Mouse (Mus musculus) hindbrain, embryonic 13.5 days (tissue): ENCODE results near the gene H3f3b. TPM values are rescaled to one million over a fixed set of nuclear protein-coding genes. Genes with fewer than 3 reads are reported as not detected.

ENCODE experiments used
- ATAC-seq: fragments of 200-750 bp; cut with Nextera tagmentation; 2 replicates; pipeline ENCODE4 v1.8.0; 2017; ENCODE audit warnings: moderate TSS enrichment; ENCODE audit not compliant: low FRiP score
- H3K27ac ChIP-seq: fragments of 300-500 bp; sonication (generic); 2 replicates; pipeline ENCODE4 v1.5.1; 2015; ENCODE audit warnings: inconsistent platforms, mild to moderate bottlenecking, moderate library complexity
- H3K27me3 ChIP-seq: fragments of 300-500 bp; sonication (generic); 2 replicates; pipeline ENCODE4 v1.6.1; 2015; ENCODE audit warnings: mild to moderate bottlenecking, inconsistent platforms
- H3K36me3 ChIP-seq: fragments of 300-500 bp; sonication (generic); 2 replicates; pipeline ENCODE4 v1.6.1; 2015; ENCODE audit warnings: mild to moderate bottlenecking, inconsistent platforms
- H3K4me1 ChIP-seq: fragments of 300-500 bp; sonication (generic); replicated peaks from 2 replicates; pipeline ENCODE4 v1.6.1; 2015; ENCODE audit warnings: inconsistent platforms
- H3K4me2 ChIP-seq: fragments of 300-500 bp; sonication (generic); 2 replicates; pipeline ENCODE4 v1.6.1; 2015; ENCODE audit warnings: inconsistent platforms, mild to moderate bottlenecking, moderate library complexity
- H3K4me3 ChIP-seq: fragments of 300-500 bp; sonication (generic); 2 replicates; pipeline ENCODE4 v1.5.1; 2015; ENCODE audit warnings: mild to moderate bottlenecking, inconsistent platforms
- H3K9ac ChIP-seq: fragments of 300-500 bp; sonication (generic); 2 replicates; pipeline ENCODE4 v1.6.1; 2015; ENCODE audit warnings: mild to moderate bottlenecking, inconsistent platforms
- H3K9me3 ChIP-seq: fragments of 300-500 bp; sonication (generic); 2 replicates; pipeline ENCODE4 v1.6.1; 2016; ENCODE audit warnings: inconsistent platforms
- WGBS: fragments of 180-500 bp; shearing (Covaris S2); methylation state at CpG from one replicate; pipeline ENCODE4 v1.1.7; 2015; 5-methylcytosine and 5-hydroxymethylcytosine counted together
- polyA plus RNA-seq: library from polyadenylated mRNA; unstranded; fragments of >200 nt; fragmentation: Nextera tagmentation; extraction: Ambion mirVana; gene quantifications from 2 replicates; pipeline ENCODE4 v1.2.1, GENCODE M21; 2015

H3f3b gene
- polyA plus RNA-seq, 1 experiment from 2014 or later, result 2,444 TPM

GRCm38 (mm10) chr11:116060596-116060995 is 32.8 kb upstream of the H3f3b start:
- Histone ChIP-seq H3K4me3 (no peak overlapping the region), H3K9ac (0 out of 2 replicates have a peak overlapping the region, but pooled peaks have one; percentile 19), H3K9me3 (no peaks in the 10 kb centered on the region), H3K4me2 (no peak overlapping the region), H3K27me3 (no peaks in the 10 kb centered on the region), H3K27ac (no peak overlapping the region), H3K36me3 (peaks cover 70% of the 10 kb centered on the region), H3K4me1 (no peaks in the 10 kb centered on the region)
- ATAC-seq, result no peak
- WGBS, result 84% methylated on average over 9 of the region's 9 CpGs

- no peak overlapping the region for H3K4me3 ChIP-seq
- WGBS, result 95% methylated on average over 11 of the region's 11 CpGs
- peaks cover 79% of the 10 kb centered on the region for H3K36me3 ChIP-seq
- no peak for ATAC-seq
- no peaks in the 10 kb centered on the region for H3K27me3 ChIP-seq
- no peak overlapping the region for H3K27ac ChIP-seq
- H3K4me2 ChIP-seq, result no peak overlapping the region
- H3K4me1 ChIP-seq, result no peaks in the 10 kb centered on the region
- no peaks in the 10 kb centered on the region for H3K9me3 ChIP-seq
- H3K9ac ChIP-seq, result no peak overlapping the region
These were observed 31.9 kb upstream of the H3f3b start for GRCm38 (mm10) chr11:116059691-116060025.

GRCm38 (mm10) chr11:116058868-116059690 is 31.3 kb upstream of the H3f3b start:
- Histone ChIP-seq H3K36me3 (peaks cover 85% of the 10 kb centered on the region), H3K4me2 (no peak overlapping the region), H3K4me3 (no peak overlapping the region), H3K4me1 (no peaks in the 10 kb centered on the region), H3K9me3 (no peaks in the 10 kb centered on the region), H3K27ac (no peak overlapping the region), H3K9ac (no peak overlapping the region), H3K27me3 (no peaks in the 10 kb centered on the region)
- WGBS, result 96% methylated on average over 17 of the region's 17 CpGs
- no peak for ATAC-seq

DNA sequence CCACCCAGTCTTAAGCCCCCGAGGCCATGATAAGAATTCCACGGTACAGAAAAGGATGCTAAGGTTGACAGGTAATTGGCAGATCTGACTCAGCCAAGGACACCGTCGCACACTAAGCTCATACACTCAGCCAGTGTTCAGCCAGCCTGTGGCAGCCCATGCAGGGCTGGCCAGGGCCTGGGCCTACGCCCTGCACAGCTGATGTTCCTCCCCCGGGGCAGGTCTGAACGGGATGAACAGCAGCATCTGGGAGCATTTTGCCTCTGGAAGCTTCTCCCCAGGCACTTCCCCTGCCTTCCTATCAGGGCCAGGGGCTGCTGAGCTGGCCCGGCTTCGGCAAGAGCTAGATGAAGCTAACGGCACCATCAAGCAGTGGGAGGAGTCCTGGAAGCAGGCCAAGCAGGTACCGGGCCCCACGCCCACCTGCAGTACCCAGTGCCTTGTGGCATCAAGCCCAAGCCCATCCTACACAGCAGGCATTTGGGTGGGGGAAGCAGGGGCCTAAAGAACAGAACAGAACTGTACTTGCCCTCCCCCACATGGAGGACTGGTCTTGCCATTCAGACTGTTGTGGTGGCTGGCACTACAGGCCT is 30.4 kb upstream of the H3f3b start:
- no peaks in the 10 kb centered on the region for H3K4me1 ChIP-seq
- no peaks in the 10 kb centered on the region for H3K9me3 ChIP-seq
- H3K9ac ChIP-seq, result peak overlapping the region; percentile 13; the same call in 1 of the 2 replicates
- H3K4me3 ChIP-seq, result no peak overlapping the region
- no peak overlapping the region for H3K4me2 ChIP-seq
- no peak overlapping the region for H3K27ac ChIP-seq
- 85% methylated on average over 12 of the region's 12 CpGs for WGBS
- ATAC-seq, result no peak
- no peaks in the 10 kb centered on the region for H3K27me3 ChIP-seq
- peaks cover 95% of the 10 kb centered on the region for H3K36me3 ChIP-seq

DNA sequence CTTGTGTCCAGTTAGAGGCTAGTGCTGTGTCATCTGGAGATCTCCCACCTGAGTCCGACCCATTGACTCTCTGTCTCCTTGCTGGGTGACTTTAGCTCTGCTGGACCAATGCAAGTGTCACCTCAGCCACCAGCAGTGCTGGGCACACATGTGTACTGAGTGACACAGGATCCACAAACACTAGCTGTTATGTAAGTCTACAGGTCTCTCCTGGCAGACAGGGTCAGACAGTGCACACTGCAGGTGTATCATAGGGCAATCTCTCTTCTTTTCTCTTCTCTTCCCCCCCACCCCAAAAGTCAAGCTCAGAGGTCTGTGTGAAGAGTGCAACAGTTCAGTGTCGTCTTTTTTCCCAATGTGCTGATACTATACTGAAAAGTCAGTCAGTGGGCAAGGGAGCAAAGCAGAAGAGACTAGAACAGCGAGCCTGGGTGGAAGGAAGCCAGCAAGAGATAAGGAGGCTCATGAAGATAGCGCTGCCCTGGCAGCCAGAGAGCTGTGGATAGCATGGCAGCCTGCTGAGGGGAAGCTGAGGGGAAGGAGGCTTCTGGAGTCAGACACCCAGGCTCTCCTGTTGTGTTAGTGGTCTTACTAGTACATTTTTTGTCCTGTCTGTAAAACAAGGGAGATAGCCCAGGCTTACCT is 29.6 kb upstream of the H3f3b start:
- ATAC-seq, result no peak
- Histone ChIP-seq H3K27me3 (no peaks in the 10 kb centered on the region), H3K9ac (no peak overlapping the region), H3K4me3 (no peak overlapping the region), H3K27ac (no peak overlapping the region), H3K36me3 (peaks cover 100% of the 10 kb centered on the region), H3K4me1 (no peaks in the 10 kb centered on the region), H3K4me2 (no peak overlapping the region), H3K9me3 (no peaks in the 10 kb centered on the region)
- 92% methylated on average over 4 of the region's 4 CpGs for WGBS

GRCm38 (mm10) chr11:116055873-116056272 is 28.1 kb upstream of the H3f3b start:
- H3K4me1 ChIP-seq, result no peaks in the 10 kb centered on the region
- H3K9ac ChIP-seq, result no peak overlapping the region
- no peak overlapping the region for H3K27ac ChIP-seq
- ATAC-seq, result no peak
- no peak overlapping the region for H3K4me3 ChIP-seq
- H3K36me3 ChIP-seq, result peaks cover 97% of the 10 kb centered on the region
- no peak overlapping the region for H3K4me2 ChIP-seq
- WGBS, result 90% methylated on average over 11 of the region's 11 CpGs
- H3K9me3 ChIP-seq, result no peaks in the 10 kb centered on the region
- no peaks in the 10 kb centered on the region for H3K27me3 ChIP-seq

GRCm38 (mm10) chr11:116053510-116054229 is 25.9 kb upstream of the H3f3b start:
- no peak overlapping the region for H3K9ac ChIP-seq
- H3K27me3 ChIP-seq, result no peaks in the 10 kb centered on the region
- no peak for ATAC-seq
- 96% methylated on average over 9 of the region's 9 CpGs for WGBS
- H3K4me2 ChIP-seq, result no peak overlapping the region
- no peak overlapping the region for H3K4me3 ChIP-seq
- H3K4me1 ChIP-seq, result no peaks in the 10 kb centered on the region
- H3K36me3 ChIP-seq, result peaks cover 97% of the 10 kb centered on the region
- no peak overlapping the region for H3K27ac ChIP-seq
- no peaks in the 10 kb centered on the region for H3K9me3 ChIP-seq

- Histone ChIP-seq H3K4me1 (no peaks in the 10 kb centered on the region), H3K9ac (no peak overlapping the region), H3K9me3 (no peaks in the 10 kb centered on the region), H3K4me3 (no peak overlapping the region), H3K27me3 (no peaks in the 10 kb centered on the region), H3K27ac (no peak overlapping the region), H3K36me3 (peaks cover 93% of the 10 kb centered on the region), H3K4me2 (no peak overlapping the region)
- 83% methylated on average over 4 of the region's 4 CpGs for WGBS
- ATAC-seq, result no peak
These were observed 22.4 kb upstream of the H3f3b start for GRCm38 (mm10) chr11:116050196-116050595.

DNA sequence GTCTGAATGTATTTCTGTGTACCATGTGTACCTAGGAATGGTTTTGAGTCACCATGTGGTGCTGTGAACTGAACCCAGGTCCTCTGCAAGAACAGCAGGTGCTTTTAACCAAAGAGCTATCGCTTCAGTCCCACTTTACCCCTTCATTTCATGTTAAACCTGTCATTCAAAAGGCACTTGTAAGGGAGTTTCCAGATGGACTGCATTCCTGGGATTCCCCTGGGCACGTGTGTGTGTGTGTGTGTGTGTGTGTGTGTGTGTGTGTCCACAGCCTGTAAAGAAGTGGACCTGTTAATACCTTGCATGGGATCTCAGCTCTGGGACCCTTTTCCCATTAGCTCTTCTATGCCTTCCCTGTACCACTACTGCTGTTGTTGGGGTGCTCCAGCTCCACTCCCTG is 21.8 kb upstream of the H3f3b start:
- H3K4me3 ChIP-seq, result no peak overlapping the region
- 76% methylated on average over 2 of the region's 2 CpGs for WGBS
- H3K27ac ChIP-seq, result no peak overlapping the region
- ATAC-seq, result no peak
- no peaks in the 10 kb centered on the region for H3K4me1 ChIP-seq
- no peak overlapping the region for H3K9ac ChIP-seq
- H3K36me3 ChIP-seq, result peaks cover 93% of the 10 kb centered on the region
- no peaks in the 10 kb centered on the region for H3K9me3 ChIP-seq
- no peak overlapping the region for H3K4me2 ChIP-seq
- H3K27me3 ChIP-seq, result no peaks in the 10 kb centered on the region

- Histone ChIP-seq H3K9ac (no peak overlapping the region), H3K4me1 (no peaks in the 10 kb centered on the region), H3K36me3 (peaks cover 70% of the 10 kb centered on the region), H3K27me3 (no peaks in the 10 kb centered on the region), H3K4me2 (no peak overlapping the region), H3K4me3 (no peak overlapping the region), H3K9me3 (no peaks in the 10 kb centered on the region), H3K27ac (no peak overlapping the region)
- WGBS, result 97% methylated on average over 6 of the region's 6 CpGs
- ATAC-seq, result no peak
These were observed 17.4 kb upstream of the H3f3b start for GRCm38 (mm10) chr11:116045173-116045572.

DNA sequence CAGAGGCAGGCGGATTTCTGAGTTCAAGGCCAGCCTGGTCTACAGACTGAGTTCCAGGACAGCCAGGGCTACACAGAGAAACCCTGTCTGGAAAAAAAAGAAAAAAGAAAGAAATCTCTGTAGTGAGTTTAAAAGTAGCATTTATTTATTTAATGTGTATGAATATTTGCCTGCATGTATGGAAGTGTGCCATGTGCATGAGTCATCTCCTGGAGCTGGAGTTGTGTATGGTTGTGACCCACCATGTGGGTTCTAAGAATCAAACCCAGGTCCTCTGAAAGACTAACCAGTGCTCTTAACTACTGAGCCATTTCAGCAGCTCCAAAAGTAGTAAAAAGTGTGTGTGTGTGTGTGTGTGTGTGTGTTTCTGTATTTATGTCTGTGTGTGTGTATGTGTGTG is 15.5 kb upstream of the H3f3b start:
- Histone ChIP-seq H3K4me1 (no peaks in the 10 kb centered on the region), H3K4me2 (no peak overlapping the region), H3K36me3 (peaks cover 64% of the 10 kb centered on the region), H3K4me3 (no peak overlapping the region), H3K9ac (no peak overlapping the region), H3K9me3 (no peaks in the 10 kb centered on the region), H3K27me3 (no peaks in the 10 kb centered on the region), H3K27ac (no peak overlapping the region)
- WGBS, result 100% methylated on average over 1 of the region's 1 CpGs
- ATAC-seq, result no peak

DNA sequence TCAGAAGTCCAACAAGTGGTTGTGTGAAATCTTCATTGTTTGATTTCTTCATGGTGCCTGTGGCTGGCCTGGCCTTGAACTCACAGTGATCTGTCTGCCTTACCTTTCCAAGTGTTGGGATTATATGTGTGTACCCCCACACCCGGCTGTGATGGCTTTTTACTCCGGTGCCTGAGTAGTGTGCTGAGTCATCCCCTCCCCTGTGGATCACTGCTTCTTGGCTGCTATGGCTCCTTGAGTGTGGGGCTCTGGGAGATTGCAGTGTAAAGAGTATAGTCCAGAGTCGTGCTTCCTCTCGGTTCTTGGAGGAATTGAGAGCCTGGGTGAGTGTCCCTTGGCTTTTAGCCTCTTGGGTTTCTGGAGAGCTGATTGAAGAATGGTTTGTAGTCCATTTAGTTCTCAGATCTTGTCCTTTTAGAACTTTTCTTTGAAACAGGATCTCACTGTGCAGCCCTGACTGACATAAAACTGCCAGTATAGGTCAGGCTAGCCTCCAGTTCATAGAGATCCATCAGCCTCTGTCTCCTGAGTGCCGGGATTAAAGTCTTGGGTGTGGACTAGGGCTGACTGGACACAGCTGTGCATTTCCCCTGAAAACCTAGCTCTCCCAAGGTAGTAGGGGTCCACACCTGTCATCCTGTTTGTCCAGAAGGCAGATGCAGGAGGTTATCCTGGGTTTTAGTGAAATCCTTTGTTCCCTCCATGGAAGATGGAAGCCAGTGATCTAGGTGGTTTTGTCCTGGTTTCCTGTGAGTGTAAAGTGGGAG is 14.8 kb upstream of the H3f3b start:
- Histone ChIP-seq H3K4me3 (no peak overlapping the region), H3K27ac (no peak overlapping the region), H3K9me3 (no peaks in the 10 kb centered on the region), H3K4me2 (no peak overlapping the region), H3K27me3 (no peaks in the 10 kb centered on the region), H3K4me1 (no peaks in the 10 kb centered on the region), H3K36me3 (peaks cover 59% of the 10 kb centered on the region), H3K9ac (no peak overlapping the region)
- 92% methylated on average over 5 of the region's 5 CpGs for WGBS
- ATAC-seq, result no peak
